Mouse (Mus musculus): ENCODE results near the gene Kcnma1. TPM values are rescaled to one million over a fixed set of nuclear protein-coding genes. Genes with fewer than 3 reads are reported as not detected.

Kcnma1 gene
- total and polyA plus RNA-seq, 3 experiments: not detected

- Histone ChIP-seq H3K79me2 (ENCODE audit: control insufficient read depth, insufficient read depth, low read length, poor library complexity) (no peaks in the 10 kb centered on the region), H3K9ac (ENCODE audit: control insufficient read depth, low read depth, low read length, poor library complexity, severe bottlenecking) (no peak overlapping the region), H3K27ac (ENCODE audit: control insufficient read depth, low read depth, low read length) (no peak overlapping the region), H3K27me3 (ENCODE audit: control insufficient read depth in 1 of 2, insufficient read depth in 2 of 2, low read length in 2 of 2) (no peaks in the 10 kb centered on the region), H3K9me3 (replicated peaks; ENCODE audit: insufficient read depth, low read length) (no peaks in the 10 kb centered on the region), H3K36me3 (ENCODE audit: control insufficient read depth in 1 of 2, insufficient read depth in 2 of 2, low read length in 2 of 2) (no peaks in the 10 kb centered on the region), H3K4me1 (ENCODE audit: control insufficient read depth in 1 of 2, insufficient read depth in 2 of 2, low read length in 2 of 2) (no peaks in the 10 kb centered on the region), H3K4me3 (ENCODE audit: control insufficient read depth in 1 of 2, insufficient read depth in 1 of 2, low read depth in 2 of 2, low read length in 2 of 2) (no peak overlapping the region)
- no peak for DNase-seq (ENCODE audit: low read depth, low spot score)
- TF ChIP-seq SIN3A (IDR thresholded peaks at IDR 0.05; ENCODE audit: low read length) (no peak), MYC (IDR thresholded peaks at IDR 0.05; ENCODE audit: low read depth, low read length) (no peak), TAL1 (IDR thresholded peaks at IDR 0.05; ENCODE audit: low read length) (no peak), POLR2A (IDR thresholded peaks at IDR 0.05; ENCODE audit: control insufficient read depth in 1 of 2, insufficient read depth in 1 of 2, low read depth in 1 of 2, low read length in 2 of 2, poor library complexity in 1 of 2) (no peak)
Measured at GRCm38 (mm10) chr14:23710954-23711353, 303.3 kb downstream of the Kcnma1 start.

GRCm38 (mm10) chr14:23706837-23707236 is 307.5 kb downstream of the Kcnma1 start:
- Histone ChIP-seq H3K4me1 (ENCODE audit: control insufficient read depth in 1 of 2, insufficient read depth in 2 of 2, low read length in 2 of 2) (no peaks in the 10 kb centered on the region), H3K27me3 (ENCODE audit: control insufficient read depth in 1 of 2, insufficient read depth in 2 of 2, low read length in 2 of 2) (no peaks in the 10 kb centered on the region), H3K4me3 (ENCODE audit: control insufficient read depth in 1 of 2, insufficient read depth in 1 of 2, low read depth in 2 of 2, low read length in 2 of 2) (no peak overlapping the region), H3K9ac (ENCODE audit: control insufficient read depth, low read depth, low read length, poor library complexity, severe bottlenecking) (no peak overlapping the region), H3K79me2 (ENCODE audit: control insufficient read depth, insufficient read depth, low read length, poor library complexity) (no peaks in the 10 kb centered on the region), H3K36me3 (ENCODE audit: control insufficient read depth in 1 of 2, insufficient read depth in 2 of 2, low read length in 2 of 2) (no peaks in the 10 kb centered on the region), H3K27ac (ENCODE audit: control insufficient read depth, low read depth, low read length) (no peak overlapping the region), H3K9me3 (replicated peaks; ENCODE audit: insufficient read depth, low read length) (no peaks in the 10 kb centered on the region)
- TF ChIP-seq GATA1 (IDR thresholded peaks at IDR 0.05; ENCODE audit: low read depth, low read length) (no peak), MAZ (IDR thresholded peaks at IDR 0.05; ENCODE audit: low read depth, low read length) (no peak), BHLHE40 (IDR thresholded peaks at IDR 0.05; ENCODE audit: borderline replicate concordance, low read depth, low read length) (no peak), SMC3 (IDR thresholded peaks at IDR 0.05; ENCODE audit: low read depth, low read length) (no peak), CHD1 (IDR thresholded peaks at IDR 0.05; ENCODE audit: low read depth, low read length) (no peak), TBP (IDR thresholded peaks at IDR 0.05; ENCODE audit: low read depth, low read length) (no peak), KAT2A (conservative IDR thresholded peaks at IDR 0.05; ENCODE audit: low read depth, low read length) (no peak), UBTF (IDR thresholded peaks at IDR 0.05; ENCODE audit: borderline replicate concordance, insufficient read depth, low read depth, low read length) (no peak), MXI1 (IDR thresholded peaks at IDR 0.05; ENCODE audit: low read depth, low read length) (no peak), MAX (IDR thresholded peaks at IDR 0.05; ENCODE audit: low read length) (no peak), USF2 (IDR thresholded peaks at IDR 0.05; ENCODE audit: borderline replicate concordance in 1 of 2, insufficient read depth in 1 of 2, low read depth in 1 of 2, low read length in 2 of 2) (no peak), ETS1 (IDR thresholded peaks at IDR 0.05; ENCODE audit: low read depth, low read length) (no peak), USF1 (IDR thresholded peaks at IDR 0.05; ENCODE audit: low read depth, low read length) (no peak), MYB (IDR thresholded peaks at IDR 0.05; ENCODE audit: low read depth, low read length) (no peak), NRF1 (IDR thresholded peaks at IDR 0.05; ENCODE audit: insufficient read depth, low read depth, low read length, poor library complexity, severe bottlenecking) (no peak), CTCF (IDR thresholded peaks at IDR 0.05 in 2 of 3, conservative IDR thresholded peaks at IDR 0.05 in 1 of 3; ENCODE audit: control insufficient read depth in 1 of 3, insufficient read depth in 1 of 3, low read depth in 2 of 3, low read length in 3 of 3, poor library complexity in 1 of 3, severe bottlenecking in 1 of 3) (no peak), HCFC1 (IDR thresholded peaks at IDR 0.05; ENCODE audit: low read depth, low read length) (no peak), MEF2A (IDR thresholded peaks at IDR 0.05; ENCODE audit: extremely low read depth, insufficient replicate concordance, low read depth, low read length, poor library complexity, severe bottlenecking) (no peak)
- DNase-seq (ENCODE audit: low read depth, low spot score): no peak

Data from MEL (cell line).